ENCODE assay signal across 30 mouse cellular contexts in the genomic region with DNA sequence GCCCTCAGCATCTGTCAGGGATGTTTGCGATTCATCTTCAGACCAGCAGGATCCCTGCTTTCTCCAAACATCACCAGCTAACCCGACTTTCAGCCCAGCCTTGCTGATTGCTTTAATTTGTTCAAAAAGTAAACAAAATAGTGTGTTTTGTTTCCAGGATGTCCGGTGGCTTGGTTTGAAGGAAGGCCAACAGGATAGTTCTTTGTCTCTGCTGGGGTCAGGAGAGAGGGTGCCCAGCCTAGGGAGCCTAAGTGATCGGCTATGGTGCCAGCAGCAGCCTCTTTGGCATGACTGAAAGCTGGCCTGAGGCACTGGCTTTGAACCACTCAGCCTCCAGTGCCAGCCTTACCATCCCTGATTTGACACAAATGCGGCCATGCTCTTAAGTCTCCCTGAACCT. TPM values are rescaled to one million over a fixed set of nuclear protein-coding genes. Genes with fewer than 3 reads are reported as not detected.
DNase-seq lines count a peak whose midpoint lies in the region; ATAC-seq and TF ChIP-seq lines count a peak whose summit lies in the region.
"Had no signal": no experiment of that assay in that cellular context is flagged by ENCODE, and none has a peak within 500 bp of the region (broad histone marks: within the 10 kb centered on the region; RNA-seq: fewer than 3 reads in every experiment).

No protein-coding gene starts in this region.

- no peaks in the 10 kb centered on the region for H3K9me3 ChIP-seq in lung, embryonic 14.5 days (ENCODE audit: low read depth, low read length)
- H3K9me3 ChIP-seq in intestine, postnatal 0 days (ENCODE audit: control insufficient read depth): no peaks in the 10 kb centered on the region
- H3K9me3 ChIP-seq in stomach, embryonic 16.5 days (replicated peaks; ENCODE audit: control insufficient read depth, low read length): no peaks in the 10 kb centered on the region
- no peaks in the 10 kb centered on the region for H3K9me3 ChIP-seq in midbrain, embryonic 13.5 days
- H3K9me3 ChIP-seq in forebrain, embryonic 16.5 days (ENCODE audit: control insufficient read depth, low read length): no peaks in the 10 kb centered on the region
- H3K9me3 ChIP-seq: embryonic facial prominence, embryonic 13.5 days; hindbrain, embryonic 13.5 days; lung, embryonic 15.5 days; midbrain, embryonic 12.5 days; neural tube, embryonic 15.5 days had no signal

- 0 out of 2 replicates have a peak, but pooled peaks have one; percentile 7 for ATAC-seq in lung, embryonic 14.5 days (ENCODE audit: insufficient read depth)
- no peak for ATAC-seq in intestine, postnatal 0 days
- no peak for ATAC-seq in stomach, embryonic 16.5 days (ENCODE audit: insufficient read depth, low FRiP score)
- ATAC-seq in midbrain, embryonic 13.5 days: no peak
- no peak for ATAC-seq in forebrain, embryonic 16.5 days
- ATAC-seq: Patski had no signal

- H3K27ac ChIP-seq in lung, embryonic 14.5 days (ENCODE audit: low read depth): no peak overlapping the region
- H3K27ac ChIP-seq in intestine, postnatal 0 days (ENCODE audit: low read depth, low read length): no peak overlapping the region
- H3K27ac ChIP-seq in stomach, embryonic 16.5 days (ENCODE audit: low read length): peak overlapping the region; percentile 46
- H3K27ac ChIP-seq in midbrain, embryonic 13.5 days: no peak overlapping the region
- H3K27ac ChIP-seq in forebrain, embryonic 16.5 days (ENCODE audit: low read length): no peak overlapping the region
- H3K27ac ChIP-seq: embryonic facial prominence, embryonic 13.5 days; hindbrain, embryonic 13.5 days; liver, embryonic 14.5 days; lung, embryonic 15.5 days; midbrain, embryonic 12.5 days; neural tube, embryonic 15.5 days had no signal

- no peaks in the 10 kb centered on the region for H3K36me3 ChIP-seq in lung, embryonic 14.5 days (ENCODE audit: insufficient read depth)
- H3K36me3 ChIP-seq in intestine, postnatal 0 days (ENCODE audit: control insufficient read depth, insufficient read depth): no peaks in the 10 kb centered on the region
- no peaks in the 10 kb centered on the region for H3K36me3 ChIP-seq in stomach, embryonic 16.5 days (ENCODE audit: control insufficient read depth, insufficient read depth, low read length)
- no peaks in the 10 kb centered on the region for H3K36me3 ChIP-seq in midbrain, embryonic 13.5 days
- no peaks in the 10 kb centered on the region for H3K36me3 ChIP-seq in forebrain, embryonic 16.5 days (ENCODE audit: control insufficient read depth, insufficient read depth)
- H3K36me3 ChIP-seq: embryonic facial prominence, embryonic 13.5 days; hindbrain, embryonic 13.5 days; lung, embryonic 15.5 days; midbrain, embryonic 12.5 days; neural tube, embryonic 15.5 days had no signal

- TF ChIP-seq POLR2A in lung, adult 2 months (IDR thresholded peaks at IDR 0.05; ENCODE audit: borderline replicate concordance, extremely low read depth, low read depth, low read length): no peak

- TF ChIP-seq CTCF in lung, embryonic 14.5 days (IDR thresholded peaks at IDR 0.05; ENCODE audit: low read depth): no peak
- no peak for TF ChIP-seq CTCF in lung, adult 2 months (IDR thresholded peaks at IDR 0.05; ENCODE audit: insufficient read depth, low read length)
- TF ChIP-seq CTCF in intestine, postnatal 0 days (IDR thresholded peaks at IDR 0.05; ENCODE audit: low read depth): peak; percentile 6; the same call in 1 of the 2 replicates

- DNase-seq in lung, embryonic 14.5 days: peak; percentile 67
- DNase-seq in lung, adult 2 months: no peak
- DNase-seq in lung, postnatal 25 days (ENCODE audit: low spot score): peak; percentile 35
- DNase-seq in cerebellum, adult 11-12 months: no peak
- DNase-seq: adrenal gland, postnatal 10 days; cerebellum, adult 9-10 months; gastrocnemius, postnatal 25 days; heart, adult 11 months; heart, postnatal 4 days; kidney, adult 2 months; kidney, postnatal 36 days; layer of hippocampus, postnatal 36 days; liver; retina, postnatal 1 day; spleen, adult 18-20 months; thymus, postnatal 14 days had no signal

- H3K4me3 ChIP-seq in lung, embryonic 14.5 days (ENCODE audit: low read depth, low read length): no peak overlapping the region
- H3K4me3 ChIP-seq in lung, adult 2 months (replicated peaks; ENCODE audit: extremely low read depth, low read depth, low read length): no peak overlapping the region
- no peak overlapping the region for H3K4me3 ChIP-seq in intestine, postnatal 0 days (ENCODE audit: low read depth, low read length)
- no peak overlapping the region for H3K4me3 ChIP-seq in stomach, embryonic 16.5 days (replicated peaks; ENCODE audit: low read length)
- no peak overlapping the region for H3K4me3 ChIP-seq in midbrain, embryonic 13.5 days (replicated peaks)
- H3K4me3 ChIP-seq in forebrain, embryonic 16.5 days (replicated peaks; ENCODE audit: low read length): no peak overlapping the region
- H3K4me3 ChIP-seq: embryonic facial prominence, embryonic 13.5 days; erythroblast, embryonic 14.5 days; hindbrain, embryonic 13.5 days; lung, embryonic 15.5 days; megakaryocyte, embryonic 14.5 days; midbrain, embryonic 12.5 days; neural tube, embryonic 15.5 days had no signal

- peaks cover 9% of the 10 kb centered on the region; the same call in 1 of the 2 replicates for H3K4me1 ChIP-seq in lung, embryonic 14.5 days (ENCODE audit: insufficient read depth)
- H3K4me1 ChIP-seq in lung, adult 2 months (ENCODE audit: control insufficient read depth, insufficient read depth, low read length): peaks cover 9% of the 10 kb centered on the region; the same call in 1 of the 2 replicates
- H3K4me1 ChIP-seq in intestine, postnatal 0 days (replicated peaks; ENCODE audit: control insufficient read depth, insufficient read depth, low read length): no peaks in the 10 kb centered on the region
- peaks cover 4% of the 10 kb centered on the region; the same call in 1 of the 2 replicates for H3K4me1 ChIP-seq in stomach, embryonic 16.5 days (ENCODE audit: control insufficient read depth, insufficient read depth, low read length)
- no peaks in the 10 kb centered on the region for H3K4me1 ChIP-seq in midbrain, embryonic 13.5 days (replicated peaks)
- peaks cover 20% of the 10 kb centered on the region for H3K4me1 ChIP-seq in forebrain, embryonic 16.5 days (replicated peaks; ENCODE audit: control insufficient read depth, insufficient read depth, low read length)
- H3K4me1 ChIP-seq: hindbrain, embryonic 13.5 days; midbrain, embryonic 12.5 days; neural tube, embryonic 15.5 days had no signal

- WGBS in lung, embryonic 14.5 days: 43% methylated on average over 5 of the region's 5 CpGs
- 42% methylated on average over 5 of the region's 5 CpGs for WGBS in lung, adult 2 months
- 48% methylated on average over 5 of the region's 5 CpGs for WGBS in intestine, postnatal 0 days
- WGBS in stomach, embryonic 16.5 days: 48% methylated on average over 5 of the region's 5 CpGs
- WGBS in midbrain, embryonic 13.5 days: 81% methylated on average over 5 of the region's 5 CpGs
- WGBS in forebrain, embryonic 16.5 days: 70% methylated on average over 5 of the region's 5 CpGs

- H3K4me2 ChIP-seq in lung, embryonic 14.5 days: no peak overlapping the region
- H3K4me2 ChIP-seq in intestine, postnatal 0 days (replicated peaks; ENCODE audit: low read depth): no peak overlapping the region
- no peak overlapping the region for H3K4me2 ChIP-seq in stomach, embryonic 16.5 days (ENCODE audit: low read depth, low read length)
- no peak overlapping the region for H3K4me2 ChIP-seq in midbrain, embryonic 13.5 days (replicated peaks)
- no peak overlapping the region for H3K4me2 ChIP-seq in forebrain, embryonic 16.5 days (ENCODE audit: low read length)
- H3K4me2 ChIP-seq: embryonic facial prominence, embryonic 13.5 days; heart, embryonic 11.5 days; hindbrain, embryonic 13.5 days; lung, embryonic 15.5 days; midbrain, embryonic 12.5 days; neural tube, embryonic 15.5 days had no signal

- no peaks in the 10 kb centered on the region for H3K27me3 ChIP-seq in lung, embryonic 14.5 days (ENCODE audit: insufficient read depth, low read length)
- H3K27me3 ChIP-seq in intestine, postnatal 0 days (replicated peaks; ENCODE audit: control insufficient read depth, insufficient read depth, low read length): no peaks in the 10 kb centered on the region
- no peaks in the 10 kb centered on the region for H3K27me3 ChIP-seq in stomach, embryonic 16.5 days (ENCODE audit: control insufficient read depth, insufficient read depth, low read length)
- no peaks in the 10 kb centered on the region for H3K27me3 ChIP-seq in midbrain, embryonic 13.5 days
- no peaks in the 10 kb centered on the region for H3K27me3 ChIP-seq in forebrain, embryonic 16.5 days (replicated peaks; ENCODE audit: control insufficient read depth, insufficient read depth, low read length)
- H3K27me3 ChIP-seq: embryonic facial prominence, embryonic 13.5 days; lung, embryonic 15.5 days; neural tube, embryonic 15.5 days; Patski had no signal

- no peak overlapping the region for H3K9ac ChIP-seq in lung, embryonic 14.5 days
- no peak overlapping the region for H3K9ac ChIP-seq in intestine, postnatal 0 days (ENCODE audit: low read depth, low read length)
- H3K9ac ChIP-seq in stomach, embryonic 16.5 days (ENCODE audit: low read length): no peak overlapping the region
- no peak overlapping the region for H3K9ac ChIP-seq in midbrain, embryonic 13.5 days (replicated peaks)
- H3K9ac ChIP-seq in forebrain, embryonic 16.5 days (replicated peaks; ENCODE audit: low read depth, low read length): no peak overlapping the region
- H3K9ac ChIP-seq: embryonic facial prominence, embryonic 13.5 days; hindbrain, embryonic 13.5 days; liver, embryonic 14.5 days; lung, embryonic 15.5 days; midbrain, embryonic 12.5 days; neural tube, embryonic 15.5 days had no signal

RNA-seq across cellular contexts. Expression of a gene that starts 11.0 kb away (rescaled TPM):
- 81.7 and 83.2 TPM in 2 replicates for polyA plus RNA-seq in lung, embryonic 14.5 days (2014; fragmentation: Nextera tagmentation; extraction: Ambion mirVana)
- 18.5 and 18.8 TPM in 2 replicates for polyA plus RNA-seq in lung, adult 2 months (2012; rRNA removed)
- polyA plus RNA-seq in intestine, postnatal 0 days (2015; fragmentation: Nextera tagmentation; extraction: Ambion mirVana): 39.5 and 40.7 TPM in 2 replicates
- polyA plus RNA-seq in stomach, embryonic 16.5 days (2015; fragmentation: Nextera tagmentation; extraction: Ambion mirVana): 146 and 158 TPM in 2 replicates
- 7.1 and 9.2 TPM in 2 replicates for polyA plus RNA-seq in midbrain, embryonic 13.5 days (2015; fragmentation: Nextera tagmentation; extraction: Ambion mirVana)
- polyA plus RNA-seq in forebrain, embryonic 16.5 days (2015; fragmentation: Nextera tagmentation; extraction: Ambion mirVana): 4.8 and 8.7 TPM in 2 replicates

Comparison
In these comparisons a context has a peak if more than half of its experiments do, and no peak if none do; other contexts are left out.
1. DNase-seq: peak in lung, embryonic 14.5 days (single experiment) and lung, postnatal 25 days (single experiment); none in lung, adult 2 months (single experiment) and cerebellum, adult 11-12 months (single experiment).